Mouse (Mus musculus) cortical plate, adult 2 months (tissue): ENCODE results near the gene Gltpd2.

Experiments used
- CTCF ChIP-seq: fragments of 200-500 bp; IDR thresholded peaks from 2 replicates; pipeline ENCODE4 v1.5.1; 2011; ENCODE audit warnings: mild to moderate bottlenecking, control low read depth, low read length; ENCODE audit not compliant: insufficient read depth; ENCODE audit errors: extremely low read depth
- POLR2A ChIP-seq: fragments of 200-500 bp; IDR thresholded peaks from 2 replicates; pipeline ENCODE4 v1.6.1; 2011; ENCODE audit warnings: mild to moderate bottlenecking, low read length, control low read depth; ENCODE audit not compliant: insufficient read depth; ENCODE audit errors: extremely low read depth

GRCm38 (mm10) chr11:70502018-70502417 is 17.0 kb upstream of the Gltpd2 start:
- TF ChIP-seq CTCF (no peak), POLR2A (no peak)
